Mouse (Mus musculus): ENCODE results near the gene Ctcf. TPM values are rescaled to one million over a fixed set of nuclear protein-coding genes. Genes with fewer than 3 reads are reported as not detected.

The Ctcf gene
- total RNA-seq, 2 experiments from 2014 or later, result 53.0 to 62.3 TPM

GRCm38 (mm10) chr8:105648929-105649328 is 12.6 kb downstream of the Ctcf start:
- DNase-seq, result peak; percentile 13

- DNase-seq, result no peak
Observed at GRCm38 (mm10) chr8:105657641-105658040, 21.3 kb downstream of the Ctcf start.

- peak; percentile 14 for DNase-seq
Observed at GRCm38 (mm10) chr8:105661167-105661566, 24.8 kb downstream of the Ctcf start.

- no peak for DNase-seq
Observed at GRCm38 (mm10) chr8:105677891-105678290, 41.5 kb downstream of the Ctcf start.

GRCm38 (mm10) chr8:105685325-105685724 is 49.0 kb downstream of the Ctcf start:
- DNase-seq, result no peak

- DNase-seq, result peak; percentile 84
Observed at GRCm38 (mm10) chr8:105685796-105686308, 49.5 kb downstream of the Ctcf start, which contains the start of gene Carmil2. Carmil2 (plus strand) TSS chr8:105686274.

- DNase-seq, result no peak
Observed at GRCm38 (mm10) chr8:105686551-105686950, 50.2 kb downstream of the Ctcf start.

- DNase-seq, result no peak
Observed at GRCm38 (mm10) chr8:105687512-105687911, 51.1 kb downstream of the Ctcf start.

- DNase-seq, result no peak
Observed at GRCm38 (mm10) chr8:105688242-105688752, 51.9 kb downstream of the Ctcf start.

GRCm38 (mm10) chr8:105689256-105689982 is 53.1 kb downstream of the Ctcf start:
- no peak for DNase-seq

- DNase-seq, result no peak
Observed at GRCm38 (mm10) chr8:105689983-105690360, 53.6 kb downstream of the Ctcf start.

- no peak for DNase-seq
Observed at GRCm38 (mm10) chr8:105690978-105691377, 54.6 kb downstream of the Ctcf start.

- no peak for DNase-seq
Observed at GRCm38 (mm10) chr8:105692449-105693182, 56.2 kb downstream of the Ctcf start.

- DNase-seq, result peak; percentile 91
Observed at GRCm38 (mm10) chr8:105693648-105694047, 57.3 kb downstream of the Ctcf start.

- no peak for DNase-seq
Observed at GRCm38 (mm10) chr8:105694051-105694799, 57.9 kb downstream of the Ctcf start.

GRCm38 (mm10) chr8:105695080-105695780 is 58.9 kb downstream of the Ctcf start:
- no peak for DNase-seq

- DNase-seq, result no peak
Observed at GRCm38 (mm10) chr8:105697196-105697780, 60.9 kb downstream of the Ctcf start.

- DNase-seq, result no peak
Observed at GRCm38 (mm10) chr8:105698734-105699133, 62.4 kb downstream of the Ctcf start.

GRCm38 (mm10) chr8:105699488-105700215 is 63.3 kb downstream of the Ctcf start:
- no peak for DNase-seq

GRCm38 (mm10) chr8:105700566-105700965 is 64.2 kb downstream of the Ctcf start:
- DNase-seq, result no peak
